Mouse (Mus musculus): ENCODE results near the gene Trappc6a. TPM values are rescaled to one million over a fixed set of nuclear protein-coding genes. Genes with fewer than 3 reads are reported as not detected.

The Trappc6a gene
- polyA plus RNA-seq, 1 experiment, result 57.3 TPM

DNA sequence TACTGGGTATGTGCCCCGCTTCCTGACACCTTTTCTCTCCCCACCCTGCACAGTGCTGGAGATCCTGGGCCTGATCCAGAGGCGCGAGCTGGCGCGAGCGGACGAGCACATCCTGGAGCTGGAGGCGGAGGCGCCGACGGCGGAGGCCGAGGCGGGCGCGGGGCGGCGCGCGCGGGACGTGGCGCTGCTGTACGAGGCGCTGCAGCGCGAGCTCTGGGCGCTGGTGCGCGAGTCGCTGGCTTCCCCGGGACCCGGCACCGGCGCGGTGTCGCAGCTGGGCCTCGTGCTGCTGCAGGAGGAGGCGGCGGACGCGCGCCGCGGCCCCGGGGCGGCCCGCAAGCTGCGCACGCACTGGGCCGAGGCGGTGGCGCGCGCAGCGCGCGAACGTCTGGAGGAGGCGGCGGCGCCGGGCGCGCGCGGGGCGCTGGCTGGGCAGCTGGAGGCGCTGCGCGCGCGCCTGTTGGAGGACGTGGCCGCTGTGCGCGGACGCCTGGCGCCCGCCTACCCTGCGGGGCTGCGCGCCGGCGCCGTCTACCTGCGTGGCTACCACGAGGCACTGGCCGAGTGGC lies 34.2 kb upstream of the Trappc6a start:
- Histone ChIP-seq H3K27me3 (ENCODE audit: control insufficient read depth, insufficient read depth, insufficient read length) (peaks cover 64% of the 10 kb centered on the region), H3K4me2 (ENCODE audit: low read depth) (no peak overlapping the region), H3ac (ENCODE audit: control insufficient read depth, insufficient read length) (no peak overlapping the region), H3K79me2 (ENCODE audit: control insufficient read depth, insufficient read depth) (no peaks in the 10 kb centered on the region), H3K36me3 (ENCODE audit: control insufficient read depth, insufficient read depth) (no peaks in the 10 kb centered on the region), H3K4me3 (no peak overlapping the region)
- TF ChIP-seq MAX (IDR thresholded peaks at IDR 0.05; ENCODE audit: low read depth) (no peak), MYOD1 (IDR thresholded peaks at IDR 0.05; ENCODE audit: control insufficient read depth in 1 of 3, insufficient read length in 2 of 3, low read depth in 2 of 3) (no peak), MYOG (IDR thresholded peaks at IDR 0.05; ENCODE audit: control insufficient read depth in 1 of 3, insufficient read depth in 1 of 3, insufficient read length in 2 of 3, low read depth in 2 of 3) (no peak), TCF12 (IDR thresholded peaks at IDR 0.05; ENCODE audit: insufficient read depth, poor library complexity, severe bottlenecking) (no peak), SRF (IDR thresholded peaks at IDR 0.05; ENCODE audit: control insufficient read depth, insufficient read length, low read depth) (no peak), TCF3 (IDR thresholded peaks at IDR 0.05; ENCODE audit: insufficient read length, low read depth) (no peak), REST (IDR thresholded peaks at IDR 0.05; ENCODE audit: insufficient read depth, insufficient read length) (no peak), POLR2AphosphoS2 (IDR thresholded peaks at IDR 0.05; ENCODE audit: insufficient read length, low read depth) (no peak), USF1 (IDR thresholded peaks at IDR 0.05; ENCODE audit: low read depth) (no peak), E2F4 (IDR thresholded peaks at IDR 0.05; ENCODE audit: insufficient read depth) (no peak), CEBPB (IDR thresholded peaks at IDR 0.05; ENCODE audit: insufficient read depth, poor library complexity, severe bottlenecking) (no peak), POLR2A (IDR thresholded peaks at IDR 0.05; ENCODE audit: insufficient read length, low read depth) (no peak)

DNA sequence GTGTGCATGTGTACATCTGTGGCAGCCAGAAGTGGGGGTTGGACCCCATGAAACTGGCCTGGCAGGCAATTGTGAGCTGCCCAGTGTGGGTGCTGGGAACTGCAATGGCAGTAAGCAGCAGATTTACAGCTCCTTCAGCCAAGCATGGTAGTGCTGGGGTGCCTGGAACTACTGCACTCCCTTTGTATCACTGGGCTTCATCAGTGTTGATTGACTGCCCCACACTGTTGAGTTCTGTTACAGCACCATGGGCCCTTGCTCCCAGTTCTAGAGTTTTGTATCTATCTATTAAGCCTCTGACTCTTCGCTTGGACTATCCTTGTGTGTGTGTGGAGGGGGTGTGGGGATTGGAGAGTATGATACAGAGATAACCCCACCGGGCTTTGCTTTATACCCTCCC lies 31.1 kb upstream of the Trappc6a start:
- TF ChIP-seq USF1 (IDR thresholded peaks at IDR 0.05; ENCODE audit: low read depth), result no peak
- TF ChIP-seq MYOG (IDR thresholded peaks at IDR 0.05; ENCODE audit: control insufficient read depth in 1 of 3, insufficient read depth in 1 of 3, insufficient read length in 2 of 3, low read depth in 2 of 3), result no peak
- TF ChIP-seq SRF (IDR thresholded peaks at IDR 0.05; ENCODE audit: control insufficient read depth, insufficient read length, low read depth), result no peak
- TF ChIP-seq POLR2AphosphoS2 (IDR thresholded peaks at IDR 0.05; ENCODE audit: insufficient read length, low read depth), result no peak
- TF ChIP-seq MYOD1 (IDR thresholded peaks at IDR 0.05; ENCODE audit: control insufficient read depth in 1 of 3, insufficient read length in 2 of 3, low read depth in 2 of 3), result no peak
- no peak for TF ChIP-seq REST (IDR thresholded peaks at IDR 0.05; ENCODE audit: insufficient read depth, insufficient read length)
- TF ChIP-seq MAX (IDR thresholded peaks at IDR 0.05; ENCODE audit: low read depth), result no peak
- TF ChIP-seq TCF12 (IDR thresholded peaks at IDR 0.05; ENCODE audit: insufficient read depth, poor library complexity, severe bottlenecking), result no peak
- TF ChIP-seq E2F4 (IDR thresholded peaks at IDR 0.05; ENCODE audit: insufficient read depth), result no peak
- peaks cover 60% of the 10 kb centered on the region for H3K27me3 ChIP-seq (ENCODE audit: control insufficient read depth, insufficient read depth, insufficient read length)

DNA sequence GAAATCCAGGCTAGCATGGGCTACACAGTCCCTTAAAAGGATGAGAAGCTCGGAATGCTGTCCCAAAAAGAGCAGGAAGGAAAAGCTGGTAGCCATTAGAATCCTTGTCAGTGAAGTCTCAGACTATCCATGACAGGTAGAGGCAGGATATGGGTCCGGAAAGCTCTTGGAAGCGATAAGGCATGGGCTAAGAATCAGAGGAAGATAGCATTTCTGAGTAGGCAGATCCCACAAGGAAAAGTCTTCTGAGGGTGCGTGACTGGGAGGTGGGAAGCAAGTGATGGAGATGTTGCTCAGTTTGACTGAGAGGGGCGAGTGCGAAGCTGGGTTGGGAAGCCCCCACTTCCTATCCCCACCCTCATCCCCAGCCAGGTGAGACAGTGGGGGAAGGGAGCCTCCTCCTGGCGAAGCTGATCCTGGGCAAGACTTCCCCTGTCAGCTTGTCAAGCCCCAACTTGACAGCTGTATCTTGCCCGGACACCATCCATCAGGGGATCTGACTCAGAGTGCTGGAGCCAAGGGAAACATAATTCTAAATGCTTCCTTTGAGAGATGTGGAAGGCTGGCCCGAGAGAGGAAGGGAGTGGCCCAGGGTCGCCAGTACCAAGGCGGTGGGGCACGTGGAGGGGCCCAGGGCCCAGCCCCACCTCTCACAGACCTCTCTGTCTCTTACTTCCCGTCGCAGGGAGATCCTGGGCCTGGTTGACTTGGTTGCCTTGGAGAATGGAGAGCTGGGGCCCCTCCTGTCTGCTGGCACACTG lies 30.4 kb upstream of the Trappc6a start:
- H3ac ChIP-seq (ENCODE audit: control insufficient read depth, insufficient read length), result no peak overlapping the region
- H3K4me3 ChIP-seq, result no peak overlapping the region
- H3K27me3 ChIP-seq (ENCODE audit: control insufficient read depth, insufficient read depth, insufficient read length), result peaks cover 58% of the 10 kb centered on the region
- no peaks in the 10 kb centered on the region for H3K36me3 ChIP-seq (ENCODE audit: control insufficient read depth, insufficient read depth)
- no peaks in the 10 kb centered on the region for H3K79me2 ChIP-seq (ENCODE audit: control insufficient read depth, insufficient read depth)
- TF ChIP-seq POLR2A (IDR thresholded peaks at IDR 0.05; ENCODE audit: insufficient read length, low read depth) (no peak), TCF12 (IDR thresholded peaks at IDR 0.05; ENCODE audit: insufficient read depth, poor library complexity, severe bottlenecking) (no peak), MAX (IDR thresholded peaks at IDR 0.05; ENCODE audit: low read depth) (no peak), REST (IDR thresholded peaks at IDR 0.05; ENCODE audit: insufficient read depth, insufficient read length) (no peak), MYOG (IDR thresholded peaks at IDR 0.05; ENCODE audit: control insufficient read depth in 1 of 3, insufficient read depth in 1 of 3, insufficient read length in 2 of 3, low read depth in 2 of 3) (no peak), USF1 (IDR thresholded peaks at IDR 0.05; ENCODE audit: low read depth) (no peak), E2F4 (IDR thresholded peaks at IDR 0.05; ENCODE audit: insufficient read depth) (no peak), TCF3 (IDR thresholded peaks at IDR 0.05; ENCODE audit: insufficient read length, low read depth) (no peak), SRF (IDR thresholded peaks at IDR 0.05; ENCODE audit: control insufficient read depth, insufficient read length, low read depth) (no peak), CEBPB (IDR thresholded peaks at IDR 0.05; ENCODE audit: insufficient read depth, poor library complexity, severe bottlenecking) (no peak), MYOD1 (IDR thresholded peaks at IDR 0.05; ENCODE audit: control insufficient read depth in 1 of 3, insufficient read length in 2 of 3, low read depth in 2 of 3) (no peak), POLR2AphosphoS2 (IDR thresholded peaks at IDR 0.05; ENCODE audit: insufficient read length, low read depth) (no peak)
- H3K4me2 ChIP-seq (ENCODE audit: low read depth), result no peak overlapping the region

More for the DNA sequence above, 31.1 kb upstream of the Trappc6a start:
- Histone ChIP-seq H3K36me3 (ENCODE audit: control insufficient read depth, insufficient read depth) (no peaks in the 10 kb centered on the region), H3K79me2 (ENCODE audit: control insufficient read depth, insufficient read depth) (no peaks in the 10 kb centered on the region), H3K4me2 (ENCODE audit: low read depth) (no peak overlapping the region), H3K4me3 (no peak overlapping the region), H3ac (ENCODE audit: control insufficient read depth, insufficient read length) (no peak overlapping the region)

DNA sequence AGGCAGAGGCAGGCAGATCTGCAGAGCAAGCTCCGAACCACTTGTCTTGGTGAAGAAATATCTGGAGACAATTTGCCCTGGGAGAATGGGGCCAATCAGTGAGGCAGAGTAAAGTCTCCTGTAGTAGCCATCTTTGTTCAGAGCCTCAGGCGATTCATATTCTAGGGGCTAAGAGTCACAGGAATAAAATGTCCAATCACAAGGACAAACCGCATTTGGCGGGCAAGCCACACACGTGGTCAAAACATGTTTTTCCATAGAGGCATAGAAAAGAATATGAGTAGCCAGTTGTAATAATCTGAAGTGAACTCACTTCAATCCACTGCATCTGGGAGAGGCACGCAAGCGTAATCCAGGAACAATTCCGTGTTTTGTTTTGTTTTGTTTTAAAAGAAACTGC lies 24.9 kb upstream of the Trappc6a start:
- Histone ChIP-seq H3K4me2 (ENCODE audit: low read depth) (no peak overlapping the region), H3K4me3 (no peak overlapping the region), H3K36me3 (ENCODE audit: control insufficient read depth, insufficient read depth) (no peaks in the 10 kb centered on the region), H3K79me2 (ENCODE audit: control insufficient read depth, insufficient read depth) (no peaks in the 10 kb centered on the region), H3ac (ENCODE audit: control insufficient read depth, insufficient read length) (no peak overlapping the region), H3K27me3 (ENCODE audit: control insufficient read depth, insufficient read depth, insufficient read length) (peaks cover 55% of the 10 kb centered on the region)
- TF ChIP-seq TCF3 (IDR thresholded peaks at IDR 0.05; ENCODE audit: insufficient read length, low read depth), result no peak
- no peak for TF ChIP-seq SRF (IDR thresholded peaks at IDR 0.05; ENCODE audit: control insufficient read depth, insufficient read length, low read depth)
- TF ChIP-seq MYOG (IDR thresholded peaks at IDR 0.05; ENCODE audit: control insufficient read depth in 1 of 3, insufficient read depth in 1 of 3, insufficient read length in 2 of 3, low read depth in 2 of 3), result no peak
- no peak for TF ChIP-seq TCF12 (IDR thresholded peaks at IDR 0.05; ENCODE audit: insufficient read depth, poor library complexity, severe bottlenecking)
- TF ChIP-seq MYOD1 (IDR thresholded peaks at IDR 0.05; ENCODE audit: control insufficient read depth in 1 of 3, insufficient read length in 2 of 3, low read depth in 2 of 3), result no peak
- no peak for TF ChIP-seq USF1 (IDR thresholded peaks at IDR 0.05; ENCODE audit: low read depth)
- no peak for TF ChIP-seq CEBPB (IDR thresholded peaks at IDR 0.05; ENCODE audit: insufficient read depth, poor library complexity, severe bottlenecking)
- TF ChIP-seq MAX (IDR thresholded peaks at IDR 0.05; ENCODE audit: low read depth), result no peak
- no peak for TF ChIP-seq POLR2AphosphoS2 (IDR thresholded peaks at IDR 0.05; ENCODE audit: insufficient read length, low read depth)
- no peak for TF ChIP-seq POLR2A (IDR thresholded peaks at IDR 0.05; ENCODE audit: insufficient read length, low read depth)
- no peak for TF ChIP-seq E2F4 (IDR thresholded peaks at IDR 0.05; ENCODE audit: insufficient read depth)
- TF ChIP-seq REST (IDR thresholded peaks at IDR 0.05; ENCODE audit: insufficient read depth, insufficient read length), result no peak
